Mouse (Mus musculus): ENCODE measurements around the gene 2610044O15Rik8. TPM values are rescaled to one million over a fixed set of nuclear protein-coding genes. Genes with fewer than 3 reads are reported as not detected.
A peak's percentile ranks its signal among the peaks of the same experiment; 100 is the strongest.
"Not testable (repeated sequence)": the region's sequence is repeated elsewhere in the genome, so short reads cannot be mapped to it uniquely, and the experiment has no call there.

2610044O15Rik8 gene
- 17.6 and 17.8 TPM in 2 replicates for polyA plus RNA-seq (2016; fragmentation: Nextera tagmentation; extraction: Ambion mirVana)

- H3K9me3 ChIP-seq (replicated peaks) = no peaks in the 10 kb centered on the region
- H3K27ac ChIP-seq (ENCODE audit: poor library complexity, severe bottlenecking) = peak within 1 kb of the TSS; percentile 94
- H3K9ac ChIP-seq = peak within 1 kb of the TSS; percentile 79
- H3K4me3 ChIP-seq = peak within 1 kb of the TSS; percentile 69
- ATAC-seq (ENCODE audit: insufficient number of reproducible peaks, low FRiP score) = peak; percentile 98
- peaks cover 7% of the 10 kb centered on the region for H3K4me1 ChIP-seq (replicated peaks)
- H3K27me3 ChIP-seq (replicated peaks) = no peaks in the 10 kb centered on the region
- peak within 1 kb of the TSS; percentile 76 for H3K4me2 ChIP-seq
- 2% methylated on average over 18 of the region's 18 CpGs for WGBS
- no peaks in the 10 kb centered on the region for H3K36me3 ChIP-seq
Observed at GRCm38 (mm10) chr8:129234027-129234733, at the start of gene 2610044O15Rik8. Gene 2610044O15Rik8, minus strand, starts transcription at chr8:129234406.

- 78% methylated on average over 1 of the region's 1 CpGs for WGBS
- Histone ChIP-seq H3K4me3 (no peak overlapping the region), H3K9me3 (replicated peaks) (peaks cover 16% of the 10 kb centered on the region), H3K9ac (no peak overlapping the region), H3K36me3 (peaks cover 33% of the 10 kb centered on the region), H3K27me3 (replicated peaks) (no peaks in the 10 kb centered on the region), H3K4me1 (replicated peaks) (no peaks in the 10 kb centered on the region), H3K27ac (ENCODE audit: poor library complexity, severe bottlenecking) (no peak overlapping the region), H3K4me2 (no peak overlapping the region)
- ATAC-seq (ENCODE audit: insufficient number of reproducible peaks, low FRiP score) = no peak
Observed at GRCm38 (mm10) chr8:129265918-129266317, 31.7 kb upstream of the 2610044O15Rik8 start.

DNA sequence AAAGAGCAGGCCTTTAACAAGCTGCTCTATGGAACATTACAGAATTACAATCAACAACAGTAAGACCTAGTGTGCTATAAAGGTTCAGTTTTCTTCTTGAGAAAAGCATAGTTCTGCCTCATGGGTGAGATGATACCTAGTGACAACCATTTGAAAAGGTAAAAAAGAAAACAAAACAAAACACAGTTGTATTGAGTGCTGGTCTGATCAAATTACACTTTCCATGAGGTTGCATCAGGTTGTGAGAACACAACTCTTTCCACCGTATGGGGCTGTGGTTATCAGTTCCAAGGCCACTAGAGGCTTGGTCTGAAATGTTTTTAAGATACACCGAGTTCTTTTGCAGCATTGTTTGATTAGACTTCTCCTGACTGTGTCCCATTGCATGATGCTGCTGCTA lies 30.1 kb upstream of the 2610044O15Rik8 start:
- no peak overlapping the region for H3K4me3 ChIP-seq

GRCm38 (mm10) chr8:129263211-129263927 lies 29.2 kb upstream of the 2610044O15Rik8 start:
- not testable (repeated sequence) for H3K4me1 ChIP-seq (replicated peaks); H3K36me3 ChIP-seq; H3K27ac ChIP-seq (ENCODE audit: poor library complexity, severe bottlenecking); H3K27me3 ChIP-seq (replicated peaks)
- Histone ChIP-seq H3K9me3 (replicated peaks) (peaks cover 12% of the 10 kb centered on the region), H3K4me2 (peak overlapping the region; percentile 90), H3K4me3 (peak overlapping the region; percentile 69), H3K9ac (peak overlapping the region; percentile 65)
- peak; percentile 96 for ATAC-seq (ENCODE audit: insufficient number of reproducible peaks, low FRiP score)
- under 1% methylated on average over 24 of the region's 24 CpGs for WGBS

More for the DNA sequence above, 30.1 kb upstream of the 2610044O15Rik8 start:
- no peak overlapping the region for H3K9ac ChIP-seq
- H3K4me1 ChIP-seq (replicated peaks) = no peaks in the 10 kb centered on the region
- H3K27me3 ChIP-seq (replicated peaks) = no peaks in the 10 kb centered on the region
- H3K9me3 ChIP-seq (replicated peaks) = peaks cover 16% of the 10 kb centered on the region
- ATAC-seq (ENCODE audit: insufficient number of reproducible peaks, low FRiP score) = no peak
- no peak overlapping the region for H3K4me2 ChIP-seq
- H3K36me3 ChIP-seq = peaks cover 17% of the 10 kb centered on the region
- H3K27ac ChIP-seq (ENCODE audit: poor library complexity, severe bottlenecking) = no peak overlapping the region
- 62% methylated on average over 2 of the region's 2 CpGs for WGBS

DNA sequence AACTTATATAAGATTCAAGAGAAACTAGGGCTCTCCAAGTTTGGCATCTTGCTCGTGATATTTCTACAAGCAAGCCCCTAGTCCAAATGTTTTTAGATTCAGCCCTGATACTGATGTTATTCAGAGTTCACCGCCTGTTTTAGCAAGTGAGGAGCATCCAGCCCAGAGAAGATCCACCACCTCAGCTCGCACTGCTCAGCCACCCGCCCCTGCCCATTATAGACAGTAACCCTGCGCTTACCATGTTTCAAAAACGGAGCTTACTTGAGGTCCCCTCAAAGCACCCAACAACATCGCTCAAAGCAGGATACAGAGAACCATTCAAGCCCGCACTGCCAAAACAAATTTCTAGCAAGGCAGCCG lies 561 bp downstream of the 2610044O15Rik8 start:
- peaks cover 7% of the 10 kb centered on the region for H3K4me1 ChIP-seq (replicated peaks)
- H3K4me3 ChIP-seq = peak overlapping the region; percentile 69
- 2% methylated on average over 9 of the region's 9 CpGs for WGBS
- H3K9me3 ChIP-seq (replicated peaks) = no peaks in the 10 kb centered on the region
- H3K27ac ChIP-seq (ENCODE audit: poor library complexity, severe bottlenecking) = peak overlapping the region; percentile 94
- H3K9ac ChIP-seq = peak overlapping the region; percentile 79
- H3K4me2 ChIP-seq = peak overlapping the region; percentile 76
- no peaks in the 10 kb centered on the region for H3K27me3 ChIP-seq (replicated peaks)
- H3K36me3 ChIP-seq = no peaks in the 10 kb centered on the region
- no peak for ATAC-seq (ENCODE audit: insufficient number of reproducible peaks, low FRiP score)

Other genes starting within 250 kb of the 2610044O15Rik8 start
- not detected in 2 replicates for gene Ccdc7a, start 168.9 kb downstream of the 2610044O15Rik8 start, polyA plus RNA-seq (2016; fragmentation: Nextera tagmentation; extraction: Ambion mirVana)
- not detected in 2 replicates for gene Ccdc7b, start 167.3 kb downstream of the 2610044O15Rik8 start, polyA plus RNA-seq (2016; fragmentation: Nextera tagmentation; extraction: Ambion mirVana)
- gene Gm10999, start 102.7 kb downstream of the 2610044O15Rik8 start, polyA plus RNA-seq (2016; fragmentation: Nextera tagmentation; extraction: Ambion mirVana) = not detected in 2 replicates

Data from heart, embryonic 12.5 days (tissue).